Mouse (Mus musculus) liver, embryonic 15.5 days (tissue): ENCODE data around the gene Jak1. TPM values are rescaled to one million over a fixed set of nuclear protein-coding genes. Genes with fewer than 3 reads are reported as not detected.

Experiments used
- ATAC-seq: fragments of 200-750 bp; cut with Nextera tagmentation; 2 replicates; pipeline ENCODE4 v1.8.0; 2017; ENCODE audit warnings: moderate number of reproducible peaks, mild to moderate bottlenecking, moderate library complexity; ENCODE audit not compliant: insufficient read depth
- H3K27ac ChIP-seq: fragments of 300-500 bp; sonication (generic); replicated peaks from 2 replicates; pipeline ENCODE4 v1.5.1; 2015; ENCODE audit warnings: mild to moderate bottlenecking, inconsistent platforms
- H3K27me3 ChIP-seq: fragments of 300-500 bp; sonication (generic); 2 replicates; pipeline ENCODE4 v1.6.1; 2015; ENCODE audit warnings: mild to moderate bottlenecking, inconsistent platforms
- H3K36me3 ChIP-seq: fragments of 300-500 bp; sonication (generic); replicated peaks from 2 replicates; pipeline ENCODE4 v1.6.1; 2015; ENCODE audit warnings: moderate library complexity, mild to moderate bottlenecking, inconsistent platforms
- H3K4me1 ChIP-seq: fragments of 300-500 bp; sonication (generic); replicated peaks from 2 replicates; pipeline ENCODE4 v1.6.1; 2015; ENCODE audit warnings: inconsistent platforms
- H3K4me2 ChIP-seq: fragments of 300-500 bp; sonication (generic); 2 replicates; pipeline ENCODE4 v1.6.1; 2015; ENCODE audit warnings: moderate library complexity, mild to moderate bottlenecking, inconsistent platforms
- H3K4me3 ChIP-seq: fragments of 300-500 bp; sonication (generic); replicated peaks from 2 replicates; pipeline ENCODE4 v1.5.1; 2015; ENCODE audit warnings: mild to moderate bottlenecking, inconsistent platforms
- H3K9ac ChIP-seq: fragments of 300-500 bp; sonication (generic); 2 replicates; pipeline ENCODE4 v1.6.1; 2015; ENCODE audit warnings: moderate library complexity, mild to moderate bottlenecking, inconsistent platforms
- H3K9me3 ChIP-seq: fragments of 300-500 bp; sonication (generic); replicated peaks from 2 replicates; pipeline ENCODE4 v1.6.1; 2016; ENCODE audit warnings: inconsistent platforms
- WGBS: fragments of 180-500 bp; shearing (Covaris S2); methylation state at CpG from one replicate; pipeline ENCODE4 v1.1.7; 2015; ENCODE audit warnings: mixed read lengths; ENCODE audit not compliant: insufficient replicate concordance; 5-methylcytosine and 5-hydroxymethylcytosine counted together
- polyA plus RNA-seq: library from polyadenylated mRNA; unstranded; fragments of >200 nt; fragmentation: Nextera tagmentation; extraction: Ambion mirVana; gene quantifications from 2 replicates; pipeline ENCODE4 v1.2.1, GENCODE M21; 2015

Jak1 gene
- polyA plus RNA-seq, 1 experiment from 2014 or later, result 42.4 TPM

GRCm38 (mm10) chr4:101186591-101186990, 78.5 kb downstream of the Jak1 start:
- H3K4me1 ChIP-seq, result peaks cover 29% of the 10 kb centered on the region
- no peaks in the 10 kb centered on the region for H3K27me3 ChIP-seq
- no peak overlapping the region for H3K4me3 ChIP-seq
- H3K36me3 ChIP-seq, result peaks cover 75% of the 10 kb centered on the region
- no peak for ATAC-seq
- H3K27ac ChIP-seq, result no peak overlapping the region
- no peaks in the 10 kb centered on the region for H3K9me3 ChIP-seq
- no peak overlapping the region for H3K9ac ChIP-seq
- WGBS, result 64% methylated on average over 5 of the region's 5 CpGs
- H3K4me2 ChIP-seq, result no peak overlapping the region

- Histone ChIP-seq H3K27me3 (no peaks in the 10 kb centered on the region), H3K27ac (no peak overlapping the region; the same call in 1 of the 2 replicates), H3K36me3 (peaks cover 77% of the 10 kb centered on the region), H3K9me3 (no peaks in the 10 kb centered on the region), H3K4me1 (peaks cover 26% of the 10 kb centered on the region), H3K9ac (no peak overlapping the region), H3K4me2 (no peak overlapping the region), H3K4me3 (no peak overlapping the region)
- ATAC-seq, result no peak
- WGBS, result 42% methylated on average over 3 of the region's 3 CpGs
Observed at GRCm38 (mm10) chr4:101185216-101185615, 79.9 kb downstream of the Jak1 start.

- H3K27ac ChIP-seq, result peak overlapping the region; percentile 51; the same call in 1 of the 2 replicates
- 28% methylated on average over 9 of the region's 9 CpGs for WGBS
Observed at GRCm38 (mm10) chr4:101182603-101183011, 82.5 kb downstream of the Jak1 start.

GRCm38 (mm10) chr4:101180681-101181080, 84.4 kb downstream of the Jak1 start:
- Histone ChIP-seq H3K4me1 (peaks cover 25% of the 10 kb centered on the region), H3K27ac (no peak overlapping the region), H3K36me3 (peaks cover 86% of the 10 kb centered on the region), H3K4me2 (no peak overlapping the region), H3K4me3 (no peak overlapping the region), H3K9ac (no peak overlapping the region), H3K27me3 (no peaks in the 10 kb centered on the region), H3K9me3 (no peaks in the 10 kb centered on the region)
- WGBS, result 83% methylated on average over 5 of the region's 5 CpGs
- ATAC-seq, result no peak

More at GRCm38 (mm10) chr4:101182603-101183011, 82.5 kb downstream of the Jak1 start:
- H3K36me3 ChIP-seq, result peaks cover 82% of the 10 kb centered on the region
- H3K4me1 ChIP-seq, result peaks cover 27% of the 10 kb centered on the region
- H3K9ac ChIP-seq, result no peak overlapping the region
- H3K27me3 ChIP-seq, result no peaks in the 10 kb centered on the region
- H3K9me3 ChIP-seq, result no peaks in the 10 kb centered on the region
- no peak overlapping the region for H3K4me2 ChIP-seq
- ATAC-seq, result no peak
- H3K4me3 ChIP-seq, result no peak overlapping the region

GRCm38 (mm10) chr4:101179836-101180235, 85.2 kb downstream of the Jak1 start:
- Histone ChIP-seq H3K4me3 (no peak overlapping the region), H3K4me1 (peaks cover 27% of the 10 kb centered on the region), H3K4me2 (no peak overlapping the region), H3K27ac (no peak overlapping the region), H3K36me3 (peaks cover 92% of the 10 kb centered on the region), H3K27me3 (no peaks in the 10 kb centered on the region), H3K9me3 (no peaks in the 10 kb centered on the region), H3K9ac (no peak overlapping the region)
- 31% methylated on average over 6 of the region's 6 CpGs for WGBS
- ATAC-seq, result no peak

GRCm38 (mm10) chr4:101179076-101179475, 86.0 kb downstream of the Jak1 start:
- Histone ChIP-seq H3K4me1 (peaks cover 27% of the 10 kb centered on the region), H3K27ac (no peak overlapping the region), H3K4me2 (no peak overlapping the region), H3K36me3 (peaks cover 92% of the 10 kb centered on the region), H3K4me3 (no peak overlapping the region), H3K9me3 (no peaks in the 10 kb centered on the region), H3K9ac (no peak overlapping the region), H3K27me3 (no peaks in the 10 kb centered on the region)
- ATAC-seq, result no peak
- 71% methylated on average over 5 of the region's 5 CpGs for WGBS

GRCm38 (mm10) chr4:101177796-101178195, 87.3 kb downstream of the Jak1 start:
- no peak overlapping the region for H3K9ac ChIP-seq
- peaks cover 92% of the 10 kb centered on the region for H3K36me3 ChIP-seq
- no peaks in the 10 kb centered on the region for H3K27me3 ChIP-seq

GRCm38 (mm10) chr4:101176123-101176522, 89.0 kb downstream of the Jak1 start:
- Histone ChIP-seq H3K4me3 (no peak overlapping the region), H3K27me3 (no peaks in the 10 kb centered on the region), H3K9me3 (no peaks in the 10 kb centered on the region), H3K27ac (peak overlapping the region; percentile 57), H3K4me2 (no peak overlapping the region), H3K36me3 (peaks cover 80% of the 10 kb centered on the region), H3K9ac (no peak overlapping the region), H3K4me1 (peaks cover 27% of the 10 kb centered on the region)
- 22% methylated on average over 6 of the region's 6 CpGs for WGBS
- peak; percentile 80 for ATAC-seq

More at GRCm38 (mm10) chr4:101177796-101178195, 87.3 kb downstream of the Jak1 start:
- no peaks in the 10 kb centered on the region for H3K9me3 ChIP-seq
- ATAC-seq, result no peak
- WGBS, result 80% methylated on average over 3 of the region's 3 CpGs
- H3K4me1 ChIP-seq, result peaks cover 27% of the 10 kb centered on the region
- no peak overlapping the region for H3K4me2 ChIP-seq
- no peak overlapping the region for H3K27ac ChIP-seq
- H3K4me3 ChIP-seq, result no peak overlapping the region

- Histone ChIP-seq H3K27ac (no peak overlapping the region), H3K4me3 (no peak overlapping the region), H3K9me3 (no peaks in the 10 kb centered on the region), H3K27me3 (no peaks in the 10 kb centered on the region), H3K36me3 (peaks cover 83% of the 10 kb centered on the region), H3K4me2 (no peak overlapping the region), H3K9ac (no peak overlapping the region), H3K4me1 (peaks cover 20% of the 10 kb centered on the region)
- no peak for ATAC-seq
- WGBS, result 76% methylated on average over 10 of the region's 10 CpGs
Observed at GRCm38 (mm10) chr4:101174916-101175625, 90.0 kb downstream of the Jak1 start.

DNA sequence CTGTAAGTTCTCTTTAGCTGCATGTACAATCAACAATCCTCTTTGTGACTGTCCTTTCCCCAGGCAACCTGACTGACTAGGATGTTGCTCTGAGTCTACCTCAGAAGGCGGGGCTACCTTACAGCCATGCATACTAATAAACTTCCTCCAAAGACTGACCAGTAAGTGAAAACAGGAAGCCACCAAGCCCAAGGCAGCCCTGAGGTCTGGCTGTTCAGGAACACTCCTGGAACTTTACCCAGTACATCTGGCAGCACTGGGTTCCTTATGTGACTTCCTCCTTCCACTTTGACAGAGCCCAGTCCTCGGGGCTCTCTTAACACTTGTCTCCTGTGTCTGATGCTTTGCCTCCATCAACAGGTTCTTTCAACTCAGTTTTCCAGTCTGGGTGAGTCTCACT, 92.3 kb downstream of the Jak1 start:
- H3K27ac ChIP-seq, result no peak overlapping the region
- no peaks in the 10 kb centered on the region for H3K9me3 ChIP-seq
- H3K36me3 ChIP-seq, result peaks cover 82% of the 10 kb centered on the region
- no peaks in the 10 kb centered on the region for H3K27me3 ChIP-seq
- no peak overlapping the region for H3K4me3 ChIP-seq
- H3K9ac ChIP-seq, result no peak overlapping the region
- no peak overlapping the region for H3K4me2 ChIP-seq
- no peak for ATAC-seq
- 48% methylated on average over 2 of the region's 2 CpGs for WGBS
- peaks cover 20% of the 10 kb centered on the region for H3K4me1 ChIP-seq

GRCm38 (mm10) chr4:101168189-101168778, 96.8 kb downstream of the Jak1 start:
- H3K4me1 ChIP-seq, result peaks cover 4% of the 10 kb centered on the region
- no peak overlapping the region for H3K4me3 ChIP-seq
- peak; percentile 24 for ATAC-seq
- H3K36me3 ChIP-seq, result peaks cover 81% of the 10 kb centered on the region
- no peaks in the 10 kb centered on the region for H3K27me3 ChIP-seq
- no peak overlapping the region for H3K4me2 ChIP-seq
- no peaks in the 10 kb centered on the region for H3K9me3 ChIP-seq
- no peak overlapping the region for H3K27ac ChIP-seq
- no peak overlapping the region for H3K9ac ChIP-seq
- 48% methylated on average over 6 of the region's 6 CpGs for WGBS
